Mouse (Mus musculus): ENCODE measurements around the gene Numbl. TPM values are rescaled to one million over a fixed set of nuclear protein-coding genes. Genes with fewer than 3 reads are reported as not detected.

The Numbl gene
- polyA plus RNA-seq, 1 experiment from 2014 or later, result 1.1 TPM

- H3K4me3 ChIP-seq (ENCODE audit: low read depth, low read length), result no peak overlapping the region
- H3K9me3 ChIP-seq (ENCODE audit: low read length), result peaks cover 5% of the 10 kb centered on the region
- no peak overlapping the region for H3K9ac ChIP-seq (replicated peaks)
- no peak for ATAC-seq
- WGBS (ENCODE audit: insufficient replicate concordance), result 14% methylated on average over 28 of the region's 28 CpGs
- no peaks in the 10 kb centered on the region for H3K36me3 ChIP-seq (replicated peaks; ENCODE audit: insufficient read depth, low read length)
- H3K4me1 ChIP-seq (ENCODE audit: insufficient read depth), result no peaks in the 10 kb centered on the region
- no peak for DNase-seq
- peaks cover 13% of the 10 kb centered on the region; the same call in 1 of the 2 replicates for H3K27me3 ChIP-seq (ENCODE audit: insufficient read depth, low read length)
- no peak overlapping the region for H3K27ac ChIP-seq (ENCODE audit: low read depth)
- TF ChIP-seq EP300 (IDR thresholded peaks at IDR 0.05; ENCODE audit: low read depth), result no peak
- no peak for TF ChIP-seq CTCF (IDR thresholded peaks at IDR 0.05; ENCODE audit: low read depth)
- H3K4me2 ChIP-seq (ENCODE audit: low read depth, low read length), result peak overlapping the region; percentile 58
Measured at GRCm38 (mm10) chr7:27308821-27309549, 50.8 kb downstream of the Numbl start.

DNA sequence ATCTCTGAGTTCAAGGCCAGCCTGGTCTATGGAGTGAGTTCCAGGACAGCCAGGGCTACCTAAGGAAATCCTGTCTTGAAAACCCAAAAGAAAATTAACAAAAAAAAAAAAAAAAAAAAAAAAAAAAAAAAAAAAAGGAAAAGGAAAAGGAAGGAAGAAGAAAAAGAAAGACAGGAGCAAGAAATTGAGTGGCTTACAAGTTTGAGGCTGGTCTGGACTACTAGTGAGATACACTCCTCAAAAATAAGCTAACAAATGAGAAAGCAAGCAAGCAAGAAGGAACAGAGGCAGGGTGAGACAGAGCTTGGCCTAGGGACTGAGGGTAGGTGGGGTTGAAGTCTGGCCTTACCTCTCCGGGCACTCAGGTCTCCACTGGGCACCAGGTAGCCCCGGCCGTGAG is 51.6 kb downstream of the Numbl start:
- Histone ChIP-seq H3K36me3 (replicated peaks; ENCODE audit: insufficient read depth, low read length) (no peaks in the 10 kb centered on the region), H3K27me3 (ENCODE audit: insufficient read depth, low read length) (peaks cover 13% of the 10 kb centered on the region; the same call in 1 of the 2 replicates), H3K4me1 (ENCODE audit: insufficient read depth) (no peaks in the 10 kb centered on the region), H3K4me3 (ENCODE audit: low read depth, low read length) (no peak overlapping the region), H3K9me3 (ENCODE audit: low read length) (peaks cover 6% of the 10 kb centered on the region), H3K27ac (ENCODE audit: low read depth) (no peak overlapping the region), H3K4me2 (ENCODE audit: low read depth, low read length) (no peak overlapping the region), H3K9ac (replicated peaks) (no peak overlapping the region)
- WGBS (ENCODE audit: insufficient replicate concordance), result 69% methylated on average over 3 of the region's 3 CpGs
- no peak for DNase-seq
- ATAC-seq, result no peak
- TF ChIP-seq EP300 (IDR thresholded peaks at IDR 0.05; ENCODE audit: low read depth) (no peak), CTCF (IDR thresholded peaks at IDR 0.05; ENCODE audit: low read depth) (no peak)

GRCm38 (mm10) chr7:27310306-27310705 is 52.1 kb downstream of the Numbl start:
- ATAC-seq (no peak), DNase-seq (no peak)
- H3K4me3 ChIP-seq (ENCODE audit: low read depth, low read length), result no peak overlapping the region

GRCm38 (mm10) chr7:27310996-27311535 is 52.8 kb downstream of the Numbl start:
- Histone ChIP-seq H3K4me2 (ENCODE audit: low read depth, low read length) (no peak overlapping the region), H3K9ac (replicated peaks) (no peak overlapping the region), H3K4me3 (ENCODE audit: low read depth, low read length) (no peak overlapping the region), H3K4me1 (ENCODE audit: insufficient read depth) (no peaks in the 10 kb centered on the region), H3K36me3 (replicated peaks; ENCODE audit: insufficient read depth, low read length) (no peaks in the 10 kb centered on the region), H3K9me3 (ENCODE audit: low read length) (peaks cover 6% of the 10 kb centered on the region), H3K27ac (ENCODE audit: low read depth) (no peak overlapping the region), H3K27me3 (ENCODE audit: insufficient read depth, low read length) (peaks cover 13% of the 10 kb centered on the region; the same call in 1 of the 2 replicates)
- TF ChIP-seq CTCF (IDR thresholded peaks at IDR 0.05; ENCODE audit: low read depth), result no peak
- TF ChIP-seq EP300 (IDR thresholded peaks at IDR 0.05; ENCODE audit: low read depth), result no peak
- DNase-seq (no peak), ATAC-seq (no peak)
- 47% methylated on average over 8 of the region's 8 CpGs for WGBS (ENCODE audit: insufficient replicate concordance)

More at GRCm38 (mm10) chr7:27310306-27310705, 52.1 kb downstream of the Numbl start:
- TF ChIP-seq CTCF (IDR thresholded peaks at IDR 0.05; ENCODE audit: low read depth) (no peak), EP300 (IDR thresholded peaks at IDR 0.05; ENCODE audit: low read depth) (no peak)
- Histone ChIP-seq H3K27ac (ENCODE audit: low read depth) (no peak overlapping the region), H3K4me2 (ENCODE audit: low read depth, low read length) (no peak overlapping the region; the same call in 1 of the 2 replicates), H3K36me3 (replicated peaks; ENCODE audit: insufficient read depth, low read length) (no peaks in the 10 kb centered on the region), H3K9me3 (ENCODE audit: low read length) (peaks cover 6% of the 10 kb centered on the region), H3K27me3 (ENCODE audit: insufficient read depth, low read length) (peaks cover 13% of the 10 kb centered on the region; the same call in 1 of the 2 replicates), H3K4me1 (ENCODE audit: insufficient read depth) (no peaks in the 10 kb centered on the region), H3K9ac (replicated peaks) (no peak overlapping the region)
- WGBS (ENCODE audit: insufficient replicate concordance), result 8% methylated on average over 17 of the region's 17 CpGs

DNA sequence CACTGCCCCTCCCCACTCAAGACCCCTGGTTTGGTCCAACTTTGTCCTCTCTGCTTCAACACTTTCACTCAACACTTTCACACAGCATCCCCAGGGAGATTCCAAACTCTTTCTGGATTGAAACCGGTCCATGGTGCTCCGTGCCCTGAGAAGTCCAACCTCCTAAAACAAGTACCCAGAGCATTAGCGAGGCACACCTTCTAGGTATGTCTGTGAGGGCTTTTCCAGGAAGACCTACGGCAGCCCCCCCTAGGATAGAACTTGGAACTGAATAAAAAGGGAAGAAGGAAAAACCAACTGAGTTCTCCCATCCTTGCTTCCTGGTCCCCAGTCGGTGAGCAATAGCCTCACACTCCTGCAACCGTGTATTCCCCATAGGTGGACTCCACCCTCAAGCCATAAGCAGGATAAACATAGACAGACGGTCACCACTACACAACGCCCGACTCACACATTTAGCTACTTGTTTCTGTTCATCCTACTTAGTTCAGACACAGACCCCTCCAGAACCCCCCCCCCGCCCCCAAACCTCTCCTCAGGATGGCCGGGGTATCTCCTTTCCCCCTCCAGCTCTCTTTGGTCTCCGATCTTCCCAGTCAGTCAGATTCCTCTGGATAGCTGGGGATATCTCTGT is 53.5 kb downstream of the Numbl start:
- Histone ChIP-seq H3K4me3 (ENCODE audit: low read depth, low read length) (no peak overlapping the region), H3K36me3 (replicated peaks; ENCODE audit: insufficient read depth, low read length) (no peaks in the 10 kb centered on the region), H3K9me3 (ENCODE audit: low read length) (peaks cover 6% of the 10 kb centered on the region), H3K27me3 (ENCODE audit: insufficient read depth, low read length) (peaks cover 13% of the 10 kb centered on the region; the same call in 1 of the 2 replicates), H3K4me2 (ENCODE audit: low read depth, low read length) (no peak overlapping the region), H3K4me1 (ENCODE audit: insufficient read depth) (no peaks in the 10 kb centered on the region), H3K27ac (ENCODE audit: low read depth) (no peak overlapping the region), H3K9ac (replicated peaks) (no peak overlapping the region)
- ATAC-seq (no peak), DNase-seq (no peak)
- no peak for TF ChIP-seq CTCF (IDR thresholded peaks at IDR 0.05; ENCODE audit: low read depth)
- no peak for TF ChIP-seq EP300 (IDR thresholded peaks at IDR 0.05; ENCODE audit: low read depth)
- WGBS (ENCODE audit: insufficient replicate concordance), result 80% methylated on average over 12 of the region's 12 CpGs

DNA sequence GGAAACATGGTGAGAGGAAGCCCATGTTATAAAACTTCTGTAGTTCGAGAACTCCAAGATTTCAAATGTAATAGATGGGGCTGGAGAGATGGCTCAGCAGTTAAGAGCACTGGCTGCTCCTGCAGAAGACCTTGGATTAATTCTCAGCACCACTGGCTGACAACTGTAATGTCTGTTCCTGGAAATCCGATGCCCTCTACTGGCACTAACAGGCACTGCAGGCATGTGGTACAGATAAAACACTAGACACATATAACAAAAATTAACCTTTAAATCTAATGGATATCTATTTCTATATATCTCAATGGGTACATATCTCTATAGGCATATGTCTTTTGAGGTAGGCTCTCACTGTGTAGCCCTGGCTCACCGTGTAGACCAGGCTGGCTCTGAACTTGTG is 56.2 kb downstream of the Numbl start:
- Histone ChIP-seq H3K9ac (replicated peaks) (no peak overlapping the region), H3K36me3 (replicated peaks; ENCODE audit: insufficient read depth, low read length) (no peaks in the 10 kb centered on the region), H3K4me1 (ENCODE audit: insufficient read depth) (no peaks in the 10 kb centered on the region), H3K9me3 (ENCODE audit: low read length) (peaks cover 6% of the 10 kb centered on the region), H3K27me3 (ENCODE audit: insufficient read depth, low read length) (peaks cover 10% of the 10 kb centered on the region; the same call in 1 of the 2 replicates), H3K4me3 (ENCODE audit: low read depth, low read length) (no peak overlapping the region), H3K27ac (ENCODE audit: low read depth) (no peak overlapping the region), H3K4me2 (ENCODE audit: low read depth, low read length) (no peak overlapping the region)
- ATAC-seq (no peak), DNase-seq (no peak)
- TF ChIP-seq EP300 (IDR thresholded peaks at IDR 0.05; ENCODE audit: low read depth) (no peak), CTCF (IDR thresholded peaks at IDR 0.05; ENCODE audit: low read depth) (peak; percentile 46)
- WGBS (ENCODE audit: insufficient replicate concordance), result 86% methylated on average over 3 of the region's 3 CpGs
